Mouse (Mus musculus) retina, embryonic 14.5 days (tissue): ENCODE measurements around the gene Dlst.
A peak's percentile ranks its signal among the peaks of the same experiment; 100 is the strongest.

ENCODE experiments used
- DNase-seq: peaks from one replicate; pipeline ENCODE4 v3.0.0-alpha.2; 2015; ENCODE audit warnings: low spot score

Gene Dlst

DNA sequence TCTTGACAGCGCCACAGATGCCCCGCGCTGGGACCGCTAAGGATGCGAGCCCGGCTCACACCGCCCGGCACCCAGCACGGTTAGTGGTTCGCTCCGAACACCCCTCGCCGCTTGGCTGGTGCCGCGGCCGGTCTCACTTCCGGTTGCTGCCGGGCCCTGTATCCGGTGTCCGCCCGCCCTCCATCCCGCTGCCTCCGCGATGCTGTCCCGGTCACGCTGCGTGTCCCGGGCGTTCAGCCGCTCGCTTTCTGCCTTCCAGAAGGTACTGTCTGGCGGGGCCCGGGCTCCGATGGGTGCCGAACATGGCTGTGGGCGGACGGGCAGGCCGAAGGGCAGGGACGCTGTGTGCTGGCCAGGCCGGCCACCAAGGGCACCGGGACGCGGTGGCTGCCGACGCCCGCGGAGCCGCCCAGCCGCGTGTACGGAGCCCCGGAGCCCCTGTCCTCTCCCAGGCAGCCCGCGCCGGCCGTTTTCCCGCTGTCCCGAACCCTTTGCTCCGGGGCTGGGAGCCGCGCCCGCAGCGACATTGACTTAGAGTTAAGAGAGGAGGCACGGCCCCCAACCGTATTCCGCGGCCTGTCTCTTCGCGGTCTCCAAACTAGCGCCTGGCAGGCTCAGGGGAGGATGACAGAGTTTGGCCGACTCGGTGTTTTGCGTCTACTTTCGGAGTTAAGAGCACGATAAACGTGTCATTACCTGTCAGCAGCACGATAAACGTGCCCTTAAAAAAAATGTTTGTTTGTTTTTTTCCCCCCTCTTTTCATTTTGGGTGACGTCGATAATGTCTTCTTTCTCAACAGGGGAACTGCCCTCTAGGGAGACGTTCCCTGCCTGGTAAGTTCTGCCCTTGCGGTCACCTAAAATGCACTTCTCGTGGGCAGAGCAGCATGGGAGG, at the start of gene Dlst, which contains the start of gene Prox2:
Dlst (plus strand) TSS at position 136 of the 895 bp plus-strand sequence.
Prox2 (minus strand) TSS at position 62 of the 895 bp plus-strand sequence.
- peak; percentile 93 for DNase-seq

DNA sequence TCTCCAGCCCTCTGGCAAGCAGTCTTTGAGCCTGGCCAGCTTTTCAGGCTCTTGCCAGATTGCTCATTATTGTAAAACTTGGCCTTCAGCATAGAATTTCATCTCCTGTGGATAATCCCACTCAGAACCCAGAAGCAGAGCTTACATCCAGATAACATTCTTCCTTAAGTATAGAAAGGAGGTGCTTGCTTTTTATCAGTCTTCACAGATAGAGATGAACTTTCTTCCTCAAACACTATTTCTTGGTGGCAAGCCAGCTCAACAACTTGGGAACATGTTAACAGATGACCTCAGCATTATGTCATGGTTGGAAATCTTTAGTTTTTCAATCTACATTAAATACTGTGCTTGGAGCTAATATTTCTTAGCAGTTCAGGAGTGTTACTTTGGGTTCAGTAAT, 39.6 kb upstream of the Dlst start:
- no peak for DNase-seq

DNA sequence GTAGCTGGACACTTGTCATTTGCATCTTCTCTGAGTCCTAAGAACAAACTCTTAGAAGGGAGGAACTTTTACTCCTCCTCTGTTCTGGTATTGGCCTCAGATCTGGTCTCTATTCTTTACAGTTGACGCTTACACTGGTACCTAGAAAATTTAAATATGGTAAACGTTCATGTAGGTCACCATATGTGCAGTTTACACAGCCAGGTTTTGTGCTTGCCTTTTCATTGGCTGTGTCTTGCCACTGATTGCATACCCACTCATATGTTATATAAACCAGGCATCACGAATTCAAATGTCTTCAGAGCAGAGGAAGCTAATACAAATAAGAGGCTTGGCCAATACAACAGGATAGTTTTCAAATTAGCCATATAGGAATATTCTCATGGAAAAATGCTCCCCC, 33.5 kb upstream of the Dlst start:
- DNase-seq: no peak

DNA sequence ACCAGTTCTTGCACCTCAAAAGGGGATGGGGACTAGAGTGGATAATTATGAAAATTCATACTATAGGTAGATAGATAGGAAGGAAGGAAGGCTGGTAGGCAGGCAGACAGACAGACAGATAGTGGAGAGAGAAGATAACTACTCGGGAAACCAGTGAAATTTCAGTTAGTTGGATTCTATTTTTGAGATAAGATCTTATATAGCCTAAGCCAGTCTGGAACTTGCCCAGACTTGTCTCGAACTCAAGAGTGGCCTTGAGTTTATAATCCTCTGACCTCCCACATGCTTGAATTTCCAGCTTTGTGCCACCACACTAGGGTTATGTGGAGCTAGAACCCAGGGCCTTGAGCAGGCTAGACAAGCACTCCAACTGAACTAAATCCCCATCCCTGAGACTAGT, 26.4 kb upstream of the Dlst start:
- DNase-seq: no peak

DNA sequence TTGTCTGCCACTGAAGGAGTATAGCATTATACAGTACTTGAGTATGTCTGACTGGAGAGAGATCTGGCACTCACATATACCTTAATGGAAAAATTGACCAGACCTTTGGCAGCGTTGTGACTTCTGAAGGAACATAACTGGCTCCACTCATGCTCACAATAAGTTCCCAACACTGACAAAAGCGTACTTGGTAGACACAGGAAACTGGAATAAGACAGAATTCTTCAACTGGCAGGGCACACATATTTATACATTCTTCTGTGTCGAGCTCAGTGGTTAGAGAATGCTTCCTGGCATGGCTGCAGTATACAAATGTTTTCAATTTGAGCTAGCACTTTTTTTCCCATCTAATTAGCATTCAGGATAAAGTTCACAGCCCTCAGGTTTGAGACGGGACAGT, 25.7 kb upstream of the Dlst start:
- no peak for DNase-seq

DNA sequence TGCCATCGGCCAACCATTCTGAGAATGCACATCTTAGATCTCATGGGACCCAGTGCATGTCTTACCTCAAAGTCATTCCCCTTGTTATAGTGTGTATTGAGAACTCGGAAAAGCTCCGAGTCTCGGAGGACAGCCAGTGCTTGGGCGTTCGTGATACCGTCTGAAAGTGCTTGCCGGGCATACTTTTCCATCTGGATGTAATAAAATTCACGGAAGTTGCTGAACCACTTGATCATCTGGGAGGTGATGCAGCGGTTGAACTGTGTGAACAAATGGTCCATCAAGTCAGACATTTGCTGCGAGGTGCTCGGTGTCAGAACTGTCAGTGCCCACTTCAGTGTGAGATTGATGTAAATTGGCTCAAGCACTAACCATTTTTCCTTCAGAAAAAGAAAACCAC, 22.8 kb upstream of the Dlst start:
- no peak for DNase-seq

DNA sequence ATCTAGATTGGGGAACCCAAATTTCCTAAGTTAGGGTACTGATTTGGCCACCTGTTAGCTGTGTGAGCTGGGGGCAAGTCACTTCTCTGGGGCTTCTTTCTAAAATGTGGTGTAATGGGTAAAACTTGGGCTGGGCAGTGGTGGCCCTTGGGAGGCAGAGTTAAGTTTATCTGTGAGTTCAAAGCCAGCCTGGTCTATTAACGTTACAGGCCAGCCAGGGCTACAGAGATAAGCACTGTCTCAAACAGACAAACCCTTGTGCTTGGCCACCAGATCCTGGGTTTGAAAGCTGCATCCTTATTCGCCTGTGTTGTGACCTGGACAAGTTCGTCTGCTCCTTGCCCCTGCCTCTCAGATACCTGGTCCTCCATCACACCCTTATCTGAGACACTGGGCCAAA, 19.4 kb upstream of the Dlst start:
- DNase-seq: no peak

DNA sequence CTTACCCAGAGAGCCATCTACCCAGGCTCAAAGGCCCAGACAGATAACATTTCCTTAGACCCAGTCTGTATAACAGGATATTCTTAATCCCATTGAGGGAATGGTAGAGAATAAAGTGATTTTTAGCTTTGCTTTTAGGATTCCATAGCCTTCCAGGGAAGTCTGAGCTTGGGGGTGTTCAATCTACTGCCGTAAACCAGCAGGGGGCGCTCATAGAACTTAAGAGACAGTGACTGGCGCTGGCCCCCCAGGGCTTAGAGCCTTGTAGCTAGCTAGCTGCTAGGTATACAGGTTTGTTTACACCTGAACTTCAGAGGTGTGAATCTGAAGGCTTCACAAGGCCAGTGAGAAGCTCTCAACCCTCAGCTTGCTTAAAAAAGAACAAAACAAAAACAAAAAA, 18.4 kb upstream of the Dlst start:
- peak; percentile 80 for DNase-seq

DNA sequence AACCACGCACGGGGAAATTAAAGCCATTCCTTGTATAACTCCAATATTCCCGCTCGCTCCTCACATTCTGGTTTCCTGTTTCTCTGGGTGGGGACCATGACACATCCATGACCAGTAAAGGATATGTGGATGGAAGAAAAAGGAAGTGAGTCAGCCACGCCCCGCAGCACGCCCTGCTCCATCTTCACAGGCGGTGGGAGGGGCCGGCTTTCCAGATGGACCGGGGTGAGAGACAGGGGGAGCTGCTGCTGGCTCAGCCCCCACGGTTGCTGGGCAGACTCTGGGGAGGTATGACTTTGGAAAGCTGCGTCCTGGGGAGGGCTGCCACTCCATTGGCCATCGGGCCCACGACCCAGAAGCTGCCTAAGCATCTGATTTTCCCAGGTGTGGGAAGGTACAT, 16.6 kb upstream of the Dlst start:
- DNase-seq: no peak

DNA sequence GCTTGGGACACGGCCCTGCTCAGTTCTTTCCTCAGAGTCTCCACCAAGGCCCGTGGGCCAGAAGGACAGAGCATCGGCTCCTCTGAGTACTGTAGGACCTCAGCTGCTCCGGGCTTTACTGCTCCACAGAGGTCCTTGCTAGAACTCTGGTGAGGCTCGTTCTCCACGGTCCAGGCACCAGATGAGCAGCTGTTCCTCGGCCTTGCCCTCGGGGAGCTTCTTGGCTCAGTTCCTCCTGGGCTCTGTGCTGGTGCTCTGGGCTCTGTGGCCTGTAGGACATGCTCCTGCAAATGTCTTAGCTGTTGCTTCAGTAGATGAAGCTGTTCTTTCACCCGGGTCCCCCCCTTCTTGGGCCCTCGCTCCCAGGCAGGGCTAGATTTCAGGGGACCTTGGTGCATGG, 15.9 kb upstream of the Dlst start:
- DNase-seq: no peak

DNA sequence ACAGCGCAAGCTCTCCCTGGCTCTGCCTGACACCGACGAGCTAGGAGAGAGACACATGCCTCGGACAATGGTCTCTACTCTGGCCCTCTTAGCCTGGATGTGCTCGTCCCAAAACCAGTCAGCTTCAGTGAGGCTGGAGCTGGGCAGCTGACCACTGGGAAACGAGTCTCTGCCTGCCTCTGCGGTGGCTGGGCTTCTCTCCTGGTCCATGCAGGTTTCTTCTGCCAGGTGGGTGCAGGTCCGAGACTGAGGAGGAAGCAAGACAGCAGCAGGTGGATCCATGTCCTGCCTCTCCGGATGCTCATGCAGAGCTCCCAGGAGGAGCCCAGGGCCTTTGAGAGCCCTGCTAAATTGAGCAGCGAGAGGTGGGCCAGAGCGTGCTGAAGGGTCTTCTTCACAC, 15.5 kb upstream of the Dlst start:
- no peak for DNase-seq

DNA sequence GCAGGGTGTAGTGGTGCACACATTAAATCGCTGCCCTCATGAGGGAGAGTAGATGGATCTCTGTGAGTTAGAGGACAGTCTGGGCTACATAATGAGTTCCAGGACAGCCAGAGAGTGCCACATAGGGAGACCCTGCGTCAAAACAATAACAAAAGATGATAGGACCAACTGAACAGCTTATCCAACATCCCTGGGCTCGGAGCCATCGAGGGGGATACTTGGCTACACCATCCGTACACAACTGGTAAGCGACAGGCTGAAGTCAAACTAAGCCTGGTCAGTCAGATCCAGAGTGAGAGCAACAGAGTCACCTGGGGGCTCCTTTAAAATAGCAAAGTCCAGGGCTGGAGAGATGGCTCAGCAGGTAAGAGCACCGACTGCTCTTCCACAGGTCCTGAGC, 14.8 kb upstream of the Dlst start:
- no peak for DNase-seq

DNA sequence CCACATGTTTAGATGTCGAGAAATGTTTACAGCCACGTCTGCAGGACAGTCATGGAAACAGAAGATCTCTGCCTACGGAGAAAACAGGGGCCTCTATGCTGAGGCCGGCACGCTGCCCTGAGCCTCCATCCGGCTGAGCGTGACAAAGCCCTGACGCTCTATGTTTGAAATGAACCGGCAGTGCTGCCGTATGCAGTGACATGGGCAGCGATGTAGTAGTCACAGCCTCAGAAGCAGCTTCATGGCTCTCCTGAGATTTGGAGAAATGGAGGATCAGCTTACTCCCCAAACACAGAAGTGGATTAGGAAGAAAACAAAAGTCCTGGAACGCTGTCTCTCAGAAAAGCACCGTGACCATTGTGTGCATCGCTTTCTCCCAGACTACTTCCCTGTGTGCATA, 9.6 kb upstream of the Dlst start:
- no peak for DNase-seq

DNA sequence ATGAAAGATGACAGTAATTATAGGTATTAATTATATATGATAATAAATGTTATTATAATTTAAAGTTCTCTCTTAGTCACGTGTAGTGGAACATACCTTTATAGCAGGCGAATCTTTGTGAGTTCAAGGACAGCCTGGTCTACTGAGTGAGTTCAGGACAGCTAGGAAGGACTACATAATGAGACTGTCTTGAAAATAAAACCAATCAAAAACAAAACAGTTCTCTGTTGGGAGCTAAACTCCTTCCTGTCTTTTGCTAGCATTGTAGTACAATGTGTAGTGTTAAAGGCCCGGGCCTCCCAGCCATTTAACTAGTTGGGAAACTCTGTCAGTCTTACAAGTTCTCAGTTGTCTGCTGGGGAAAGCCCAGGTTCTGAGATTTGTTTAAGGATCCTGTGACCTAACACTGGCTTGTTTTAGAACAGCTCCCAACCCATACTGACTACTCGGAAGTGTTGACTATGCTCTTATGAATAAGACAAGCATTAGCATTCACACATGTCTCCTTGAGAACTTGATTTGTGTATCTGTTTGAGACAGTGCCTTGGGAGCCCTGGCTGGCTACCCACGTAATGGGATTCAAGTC, 9.0 kb upstream of the Dlst start:
- no peak for DNase-seq

DNA sequence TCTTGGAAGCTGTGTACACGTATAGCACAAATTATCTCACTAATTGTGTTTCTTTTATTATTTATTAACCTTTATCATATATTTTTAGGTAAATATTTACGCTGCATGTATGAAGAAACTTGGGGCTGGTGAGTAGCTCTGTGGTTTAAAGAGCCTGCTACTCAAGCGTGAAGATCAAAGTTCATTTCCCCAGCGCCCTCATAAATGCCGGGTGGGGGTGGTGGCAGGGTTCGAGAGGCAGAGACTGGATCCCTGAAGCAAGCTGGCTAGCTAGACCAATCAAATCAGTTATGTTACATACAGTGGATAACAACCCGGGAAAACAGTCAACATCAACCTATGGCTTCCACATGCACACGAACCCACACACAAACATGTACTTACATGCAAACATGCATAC, 7.5 kb upstream of the Dlst start:
- DNase-seq: no peak

DNA sequence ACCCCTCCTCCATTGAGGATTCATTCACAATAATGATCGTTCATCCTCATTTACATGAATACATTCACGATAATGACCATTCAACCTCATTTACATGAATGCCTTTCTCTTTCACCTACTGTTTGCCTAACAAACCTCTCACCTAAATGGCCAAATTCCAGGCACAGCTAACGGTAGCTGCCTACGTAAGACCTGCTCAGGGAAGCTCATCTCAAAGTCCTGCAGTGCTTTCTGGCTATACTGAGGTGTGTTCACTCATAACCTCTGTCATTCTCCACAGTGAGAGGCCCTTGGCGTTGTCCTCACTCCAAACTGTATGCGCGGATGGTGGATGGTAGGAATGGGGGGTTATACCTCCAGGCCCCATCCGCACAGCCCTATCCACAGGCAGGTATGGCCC, 5.8 kb upstream of the Dlst start:
- no peak for DNase-seq

DNA sequence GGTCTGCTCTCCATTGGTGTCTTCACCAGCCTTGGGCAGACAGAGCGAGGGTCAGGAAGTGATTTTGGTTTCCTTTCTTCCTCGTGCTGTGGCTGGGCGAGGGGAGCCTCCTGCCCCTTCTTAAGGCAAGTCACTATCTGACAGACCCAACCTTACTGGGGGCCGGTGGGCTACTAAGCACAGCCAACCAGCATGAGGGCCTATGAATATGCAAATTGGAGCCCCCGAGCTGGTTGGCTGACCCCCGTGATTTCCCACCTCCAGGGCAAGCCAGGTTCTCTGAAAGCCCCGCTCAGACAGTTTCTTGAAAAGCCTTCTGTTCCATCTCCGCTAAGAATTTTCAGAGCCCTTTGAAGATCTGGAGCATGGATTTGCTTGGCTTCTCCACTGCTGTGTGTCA, 4.3 kb upstream of the Dlst start:
- peak; percentile 23 for DNase-seq

DNA sequence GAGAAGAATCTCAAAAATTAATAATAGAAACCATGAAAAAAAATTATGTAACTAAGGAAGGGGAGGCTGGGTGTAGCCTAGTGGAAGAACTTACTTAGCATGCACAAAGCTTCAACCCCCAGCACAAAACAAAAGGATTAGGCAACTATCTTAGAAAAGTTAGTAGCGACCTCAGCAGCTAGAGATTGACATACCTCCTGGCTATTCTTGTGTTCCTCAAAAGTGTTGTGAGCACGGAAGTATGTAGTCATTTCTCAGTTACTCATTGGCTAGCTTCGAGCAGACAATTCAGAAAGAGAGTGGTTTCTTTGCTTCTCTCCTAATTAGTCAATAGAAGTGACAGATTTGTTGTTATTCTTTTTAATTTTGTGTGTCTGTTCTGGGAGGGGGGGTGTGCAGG, 2.0 kb upstream of the Dlst start:
- DNase-seq: no peak

DNA sequence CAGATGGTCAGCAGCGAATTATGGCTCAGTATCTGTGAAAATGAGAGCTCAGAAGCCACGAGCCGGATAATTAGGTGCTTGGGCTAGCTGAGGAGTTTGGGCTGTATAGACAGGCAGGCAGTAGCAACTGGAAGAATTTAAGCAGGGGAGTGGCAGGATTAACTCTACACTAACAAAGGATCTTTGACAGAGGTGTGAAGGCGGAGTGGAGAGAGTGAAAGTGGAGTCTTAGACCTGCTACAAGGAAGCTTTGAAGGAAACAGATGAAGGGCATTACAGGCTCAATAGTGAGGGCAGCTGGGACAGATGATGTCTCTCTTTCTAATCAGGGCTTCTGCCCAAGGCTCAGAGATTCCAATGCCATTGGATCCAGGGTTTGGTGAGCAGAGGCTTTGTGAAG, 1.2 kb upstream of the Dlst start:
- no peak for DNase-seq

DNA sequence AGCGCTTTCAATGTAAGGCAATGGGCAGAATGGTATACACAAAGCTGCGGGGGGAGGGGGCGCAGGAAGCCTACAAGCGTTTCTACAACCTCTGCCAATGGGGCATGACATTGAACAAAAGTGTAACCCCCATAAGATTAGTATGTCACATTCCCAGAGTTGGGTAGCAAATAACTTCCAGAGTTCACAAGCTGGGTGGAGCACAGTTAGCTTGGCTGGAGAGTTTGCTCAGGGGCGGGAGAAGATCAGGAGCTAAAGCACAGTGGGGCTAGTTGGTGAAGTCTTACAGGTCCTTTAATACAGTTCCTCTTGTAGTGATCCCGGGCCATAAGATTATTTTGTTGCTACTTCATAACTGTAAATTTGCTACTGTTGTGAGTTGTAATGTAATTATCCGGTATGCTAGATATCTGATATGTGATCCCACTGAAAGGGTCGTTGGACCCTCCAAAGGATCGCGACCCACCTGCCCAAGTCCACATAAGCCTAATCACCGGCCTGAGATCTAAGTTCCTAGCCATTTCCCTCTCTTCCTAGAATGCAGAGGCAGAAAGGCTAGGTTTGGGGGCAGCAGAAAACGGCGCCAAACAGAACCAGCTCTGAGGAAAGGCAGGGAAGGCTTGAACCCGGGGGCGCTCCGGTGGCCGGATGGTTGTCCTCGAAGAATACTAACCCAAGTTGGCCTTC, 479 bp upstream of the Dlst start:
- no peak for DNase-seq

DNA sequence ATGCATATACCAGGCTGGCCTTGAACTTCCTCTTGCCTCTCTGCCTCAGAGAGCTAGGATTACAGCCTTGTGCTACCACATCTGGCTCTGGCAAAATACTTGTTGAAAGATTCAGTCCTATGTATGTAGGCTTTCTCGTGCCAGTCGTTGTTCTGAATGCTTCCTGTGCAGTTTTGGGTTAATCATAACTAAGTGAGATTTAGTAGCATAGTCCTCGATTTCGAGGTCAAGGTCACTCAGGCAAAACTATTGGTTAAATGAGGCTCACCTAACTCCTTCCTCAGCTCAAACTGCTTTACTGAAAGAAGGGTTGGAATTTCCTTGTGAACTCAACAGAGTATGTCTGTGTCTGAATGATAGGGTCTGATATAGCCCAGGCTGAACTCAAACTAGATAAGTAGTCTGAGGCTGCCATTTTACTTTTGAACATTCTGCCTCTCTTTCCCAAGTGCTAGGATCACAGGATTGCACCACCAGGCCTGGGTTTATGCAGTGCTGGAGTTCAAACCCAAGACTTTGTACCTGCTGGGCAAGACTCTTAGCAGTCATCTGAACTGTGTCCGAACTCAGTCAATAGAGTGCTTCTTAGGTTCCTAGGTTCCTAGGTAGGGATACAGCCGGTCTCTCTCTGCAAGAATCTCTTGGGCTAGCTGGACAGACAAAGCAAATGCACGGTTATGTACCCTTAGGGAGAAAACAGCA, 2.1 kb downstream of the Dlst start:
- no peak for DNase-seq

DNA sequence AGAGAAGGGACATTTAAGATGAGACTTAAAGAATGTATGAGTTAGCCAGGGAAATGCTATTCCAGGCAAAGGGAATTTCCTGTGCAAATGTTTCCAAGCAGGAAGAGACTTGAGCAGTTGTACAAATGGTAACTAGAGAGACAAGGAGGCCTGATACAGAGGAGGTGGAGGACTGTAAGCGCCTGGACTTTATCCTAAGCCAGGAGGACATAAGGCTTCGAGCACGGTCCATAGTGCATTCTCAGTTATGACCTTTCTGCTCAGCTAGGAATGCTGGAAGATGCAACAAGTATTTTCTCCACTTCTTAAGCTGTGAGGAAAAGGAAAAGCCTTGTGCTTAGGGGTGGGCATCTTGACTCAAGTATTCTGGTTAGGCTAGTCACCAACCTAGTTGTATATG, 2.7 kb downstream of the Dlst start:
- DNase-seq: no peak

DNA sequence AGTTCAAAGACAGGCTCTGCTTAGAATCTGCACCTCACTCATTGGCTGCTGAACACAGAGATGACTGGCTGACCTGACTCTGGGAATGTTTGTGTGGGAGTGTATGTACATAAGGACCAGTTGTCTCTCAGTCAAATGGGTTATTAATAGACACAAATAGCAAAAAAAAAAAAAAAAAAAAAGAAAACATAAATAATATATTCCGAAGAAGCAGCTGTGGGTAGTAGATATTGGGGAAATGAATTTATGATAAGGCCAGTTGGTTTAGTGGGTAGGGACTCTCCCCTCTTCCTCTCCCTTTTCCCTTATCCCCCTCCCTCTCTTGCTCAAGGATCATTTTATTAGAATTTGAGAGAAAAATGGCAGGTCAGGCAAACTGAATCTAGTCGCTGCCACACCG, 3.3 kb downstream of the Dlst start:
- no peak for DNase-seq
